Mouse (Mus musculus): ENCODE results near the gene Pik3c2g. TPM values are rescaled to one million over a fixed set of nuclear protein-coding genes. Genes with fewer than 3 reads are reported as not detected.

Gene Pik3c2g
- total and polyA plus RNA-seq, 3 experiments: 0.27 TPM; not detected in 2

GRCm38 (mm10) chr6:139860141-139860540, 273.1 kb downstream of the Pik3c2g start:
- Histone ChIP-seq H3K4me3 (ENCODE audit: low read depth, low read length) (no peak overlapping the region), H3K36me3 (replicated peaks) (no peaks in the 10 kb centered on the region), H3K9me3 (replicated peaks) (peaks cover 19% of the 10 kb centered on the region), H3K27me3 (ENCODE audit: insufficient read depth, low read length) (no peaks in the 10 kb centered on the region), H3K4me1 (ENCODE audit: insufficient read depth, low read depth, low read length) (no peaks in the 10 kb centered on the region)
- TF ChIP-seq POLR2AphosphoS5 (IDR thresholded peaks at IDR 0.05; ENCODE audit: insufficient replicate concordance, low read depth, low read length) (no peak), TAL1 (conservative IDR thresholded peaks at IDR 0.05; ENCODE audit: low read depth, low read length) (no peak), GATA1 (IDR thresholded peaks at IDR 0.05; ENCODE audit: borderline replicate concordance, low read length) (no peak)
- DNase-seq (ENCODE audit: low spot score): no peak
- no peak for ATAC-seq (ENCODE audit: extremely low read depth, insufficient number of reproducible peaks, low FRiP score, poor library complexity, severe bottlenecking)

- no peak for DNase-seq (ENCODE audit: low spot score)
- no peak for TF ChIP-seq POLR2AphosphoS5 (IDR thresholded peaks at IDR 0.05; ENCODE audit: insufficient replicate concordance, low read depth, low read length)
- no peak for TF ChIP-seq TAL1 (conservative IDR thresholded peaks at IDR 0.05; ENCODE audit: low read depth, low read length)
- TF ChIP-seq CTCF (IDR thresholded peaks at IDR 0.05; ENCODE audit: low read depth, low read length): no peak
- TF ChIP-seq GATA1 (IDR thresholded peaks at IDR 0.05; ENCODE audit: borderline replicate concordance, low read length): no peak
- no peak for TF ChIP-seq GATA2 (IDR thresholded peaks at IDR 0.05; ENCODE audit: borderline replicate concordance, low read depth, low read length)
- H3K9me3 ChIP-seq (replicated peaks): peaks cover 18% of the 10 kb centered on the region
- ATAC-seq (ENCODE audit: extremely low read depth, insufficient number of reproducible peaks, low FRiP score, poor library complexity, severe bottlenecking): no peak
- no peak overlapping the region for H3K4me3 ChIP-seq (ENCODE audit: low read depth, low read length)
- no peaks in the 10 kb centered on the region for H3K4me1 ChIP-seq (ENCODE audit: insufficient read depth, low read depth, low read length)
- H3K27me3 ChIP-seq (ENCODE audit: insufficient read depth, low read length): no peaks in the 10 kb centered on the region
- H3K36me3 ChIP-seq (replicated peaks): no peaks in the 10 kb centered on the region
These were observed 274.5 kb downstream of the Pik3c2g start for GRCm38 (mm10) chr6:139861534-139861933.

GRCm38 (mm10) chr6:139865059-139865673, 278.1 kb downstream of the Pik3c2g start:
- H3K4me3 ChIP-seq (ENCODE audit: low read depth, low read length): no peak overlapping the region
- DNase-seq (ENCODE audit: low spot score): no peak
- no peaks in the 10 kb centered on the region for H3K27me3 ChIP-seq (ENCODE audit: insufficient read depth, low read length)
- no peaks in the 10 kb centered on the region for H3K4me1 ChIP-seq (ENCODE audit: insufficient read depth, low read depth, low read length)
- TF ChIP-seq GATA2 (IDR thresholded peaks at IDR 0.05; ENCODE audit: borderline replicate concordance, low read depth, low read length) (no peak), GATA1 (IDR thresholded peaks at IDR 0.05; ENCODE audit: borderline replicate concordance, low read length) (no peak), TAL1 (conservative IDR thresholded peaks at IDR 0.05; ENCODE audit: low read depth, low read length) (no peak), POLR2AphosphoS5 (IDR thresholded peaks at IDR 0.05; ENCODE audit: insufficient replicate concordance, low read depth, low read length) (no peak), CTCF (IDR thresholded peaks at IDR 0.05; ENCODE audit: low read depth, low read length) (no peak)
- H3K9me3 ChIP-seq (replicated peaks): peaks cover 13% of the 10 kb centered on the region
- no peaks in the 10 kb centered on the region for H3K36me3 ChIP-seq (replicated peaks)
- ATAC-seq (ENCODE audit: extremely low read depth, insufficient number of reproducible peaks, low FRiP score, poor library complexity, severe bottlenecking): no peak

GRCm38 (mm10) chr6:139874418-139875176, 287.6 kb downstream of the Pik3c2g start:
- TF ChIP-seq TAL1 (conservative IDR thresholded peaks at IDR 0.05; ENCODE audit: low read depth, low read length): no peak
- TF ChIP-seq GATA2 (IDR thresholded peaks at IDR 0.05; ENCODE audit: borderline replicate concordance, low read depth, low read length): no peak
- no peak for TF ChIP-seq POLR2AphosphoS5 (IDR thresholded peaks at IDR 0.05; ENCODE audit: insufficient replicate concordance, low read depth, low read length)
- no peak for TF ChIP-seq GATA1 (IDR thresholded peaks at IDR 0.05; ENCODE audit: borderline replicate concordance, low read length)
- TF ChIP-seq CTCF (IDR thresholded peaks at IDR 0.05; ENCODE audit: low read depth, low read length): no peak
- Histone ChIP-seq H3K27me3 (ENCODE audit: insufficient read depth, low read length) (no peaks in the 10 kb centered on the region), H3K4me1 (ENCODE audit: insufficient read depth, low read depth, low read length) (no peaks in the 10 kb centered on the region), H3K9me3 (replicated peaks) (peaks cover 14% of the 10 kb centered on the region), H3K36me3 (replicated peaks) (no peaks in the 10 kb centered on the region), H3K4me3 (ENCODE audit: low read depth, low read length) (no peak overlapping the region)
- DNase-seq (ENCODE audit: low spot score) (no peak), ATAC-seq (ENCODE audit: extremely low read depth, insufficient number of reproducible peaks, low FRiP score, poor library complexity, severe bottlenecking) (no peak)

- Histone ChIP-seq H3K4me1 (ENCODE audit: insufficient read depth, low read depth, low read length) (no peaks in the 10 kb centered on the region), H3K36me3 (replicated peaks) (no peaks in the 10 kb centered on the region), H3K27me3 (ENCODE audit: insufficient read depth, low read length) (no peaks in the 10 kb centered on the region), H3K9me3 (replicated peaks) (peaks cover 13% of the 10 kb centered on the region), H3K4me3 (ENCODE audit: low read depth, low read length) (no peak overlapping the region)
- DNase-seq (ENCODE audit: low spot score) (no peak), ATAC-seq (ENCODE audit: extremely low read depth, insufficient number of reproducible peaks, low FRiP score, poor library complexity, severe bottlenecking) (no peak)
- no peak for TF ChIP-seq GATA2 (IDR thresholded peaks at IDR 0.05; ENCODE audit: borderline replicate concordance, low read depth, low read length)
- no peak for TF ChIP-seq TAL1 (conservative IDR thresholded peaks at IDR 0.05; ENCODE audit: low read depth, low read length)
- no peak for TF ChIP-seq CTCF (IDR thresholded peaks at IDR 0.05; ENCODE audit: low read depth, low read length)
- no peak for TF ChIP-seq GATA1 (IDR thresholded peaks at IDR 0.05; ENCODE audit: borderline replicate concordance, low read length)
- TF ChIP-seq POLR2AphosphoS5 (IDR thresholded peaks at IDR 0.05; ENCODE audit: insufficient replicate concordance, low read depth, low read length): no peak
These were observed 289.7 kb downstream of the Pik3c2g start for GRCm38 (mm10) chr6:139876691-139877090.

GRCm38 (mm10) chr6:139877476-139878361, 290.7 kb downstream of the Pik3c2g start:
- no peaks in the 10 kb centered on the region for H3K36me3 ChIP-seq (replicated peaks)
- H3K4me3 ChIP-seq (ENCODE audit: low read depth, low read length): no peak overlapping the region
- ATAC-seq (ENCODE audit: extremely low read depth, insufficient number of reproducible peaks, low FRiP score, poor library complexity, severe bottlenecking) (no peak), DNase-seq (ENCODE audit: low spot score) (no peak)
- H3K9me3 ChIP-seq (replicated peaks): peaks cover 17% of the 10 kb centered on the region
- no peaks in the 10 kb centered on the region for H3K4me1 ChIP-seq (ENCODE audit: insufficient read depth, low read depth, low read length)
- TF ChIP-seq POLR2AphosphoS5 (IDR thresholded peaks at IDR 0.05; ENCODE audit: insufficient replicate concordance, low read depth, low read length) (no peak), CTCF (IDR thresholded peaks at IDR 0.05; ENCODE audit: low read depth, low read length) (no peak), TAL1 (conservative IDR thresholded peaks at IDR 0.05; ENCODE audit: low read depth, low read length) (no peak), GATA2 (IDR thresholded peaks at IDR 0.05; ENCODE audit: borderline replicate concordance, low read depth, low read length) (no peak), GATA1 (IDR thresholded peaks at IDR 0.05; ENCODE audit: borderline replicate concordance, low read length) (no peak)
- no peaks in the 10 kb centered on the region for H3K27me3 ChIP-seq (ENCODE audit: insufficient read depth, low read length)

All from G1E (cell line).